Mouse (Mus musculus): Measurements from ENCODE around the gene Sco2.

Sco2 gene

DNA sequence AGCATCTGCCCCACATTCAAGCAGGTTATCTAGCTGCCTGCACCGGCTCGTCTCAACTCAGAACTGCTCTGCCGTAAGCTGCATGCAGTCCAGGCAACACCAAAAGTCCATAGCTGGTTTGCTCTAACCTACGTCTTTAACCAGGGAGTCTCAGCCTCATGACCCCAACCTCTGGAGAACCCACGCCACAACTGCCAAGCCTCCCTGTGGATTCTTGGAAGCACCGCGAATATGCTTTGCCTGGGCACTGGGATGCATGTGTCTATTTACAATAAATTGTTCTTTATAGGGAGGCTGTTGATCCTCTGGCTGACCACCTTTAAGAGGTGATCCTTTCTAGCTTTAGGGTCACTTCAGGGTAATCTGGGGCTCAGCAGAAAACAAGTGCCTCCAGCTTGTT lies 1.1 kb downstream of the Sco2 start:
- DNase-seq = peak in 1 of 2 experiments; percentile 44

DNA sequence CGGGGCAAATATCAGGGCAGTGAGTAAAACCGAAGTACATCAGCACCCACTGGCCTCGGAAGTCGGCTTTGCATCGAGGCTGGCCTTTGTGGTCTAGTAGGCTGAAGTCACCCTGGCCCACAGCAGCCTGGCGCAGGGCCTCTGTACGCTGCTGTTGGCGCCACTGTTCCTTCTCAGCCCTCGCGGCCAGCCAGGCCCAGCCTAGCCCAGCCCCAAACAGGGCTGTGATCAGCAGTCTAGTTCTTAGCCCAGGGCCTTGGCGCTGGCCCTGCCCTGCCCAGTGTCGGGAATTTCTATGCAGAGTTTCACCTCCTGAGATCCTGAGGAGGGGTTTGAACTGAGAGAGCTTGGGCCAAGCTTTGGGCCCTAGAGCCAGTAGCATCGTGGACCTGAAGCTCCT lies 1.6 kb downstream of the Sco2 start:
- no peak for DNase-seq

DNA sequence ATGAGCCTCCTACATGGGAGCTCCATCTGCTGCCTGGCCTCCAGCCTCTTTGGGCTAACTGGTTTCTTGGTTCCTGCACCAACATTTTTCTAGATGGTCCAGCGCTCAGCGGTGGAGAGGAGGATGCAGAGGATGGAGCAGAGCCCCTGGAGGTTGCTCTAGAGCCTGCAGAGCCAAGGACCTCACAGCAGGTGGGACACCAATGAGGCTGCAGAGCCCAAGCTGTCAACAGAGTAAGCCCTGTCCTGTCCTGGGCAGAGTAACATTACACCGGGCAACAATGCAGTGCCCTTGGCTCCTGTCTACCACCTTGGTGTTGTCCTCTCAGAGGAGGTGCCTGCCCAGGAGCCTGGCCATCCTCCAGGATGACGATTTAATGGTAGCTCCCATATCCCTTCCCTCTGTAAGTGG lies 8.5 kb downstream of the Sco2 start:
- DNase-seq = peak; percentile 92 to 93

DNA sequence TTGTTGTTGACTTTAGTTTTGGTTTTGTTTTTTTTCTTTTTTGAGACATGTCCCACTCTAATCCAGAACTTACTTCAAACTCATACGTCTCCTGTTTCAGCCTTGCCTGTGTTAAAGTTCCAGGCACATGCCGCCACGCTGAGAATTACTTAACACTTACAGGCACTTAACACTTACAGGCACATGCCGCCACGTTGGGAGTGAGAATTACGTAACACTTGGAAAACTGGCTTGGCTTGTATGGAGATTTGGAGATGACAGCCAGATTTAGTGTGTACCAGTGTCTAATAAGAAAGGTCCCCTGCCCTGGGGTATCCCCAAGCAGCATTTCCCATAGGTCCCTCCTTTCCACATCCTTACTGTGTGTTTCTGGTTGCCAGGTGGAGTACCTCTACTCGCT lies 10.6 kb downstream of the Sco2 start:
- no peak for DNase-seq

DNA sequence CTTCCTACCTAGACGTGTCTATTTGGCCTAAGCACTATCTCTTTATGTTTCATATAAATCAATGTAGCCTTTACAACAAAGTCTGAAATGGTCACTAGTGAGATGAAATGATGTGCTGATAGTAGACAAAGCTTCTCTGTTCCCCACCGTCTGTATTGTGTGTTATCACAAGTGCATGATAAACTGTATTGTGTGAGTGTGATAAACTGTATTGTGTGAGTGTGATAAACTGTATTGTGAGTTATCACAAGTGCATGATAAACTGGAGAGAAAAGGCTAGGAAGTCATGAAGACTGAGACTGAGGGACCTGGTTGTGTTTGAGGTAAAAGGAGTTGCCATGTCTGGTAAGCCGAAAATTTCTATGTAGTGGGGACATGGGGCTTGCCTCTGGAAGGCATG lies 14.9 kb downstream of the Sco2 start:
- DNase-seq = no peak

DNA sequence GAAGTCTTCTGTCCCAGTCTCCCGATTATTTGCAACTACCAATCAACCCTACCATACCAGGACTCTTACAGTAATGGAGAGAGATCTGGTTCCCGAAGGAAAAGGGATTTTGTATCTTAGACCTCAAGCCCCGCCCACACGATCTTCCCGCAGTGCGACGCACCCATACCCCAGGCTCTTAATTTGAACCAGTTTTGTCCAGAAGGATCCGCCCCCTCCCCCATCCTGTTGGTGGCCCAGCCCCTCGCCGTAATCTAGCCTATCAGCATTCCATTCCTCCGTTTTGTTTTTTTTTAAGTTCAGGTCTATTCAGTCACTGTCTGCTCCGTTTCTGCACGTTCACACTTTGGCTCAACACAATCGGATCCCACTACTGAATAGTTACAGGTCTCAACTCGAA lies 17.3 kb downstream of the Sco2 start:
- DNase-seq = peak; percentile 90

DNA sequence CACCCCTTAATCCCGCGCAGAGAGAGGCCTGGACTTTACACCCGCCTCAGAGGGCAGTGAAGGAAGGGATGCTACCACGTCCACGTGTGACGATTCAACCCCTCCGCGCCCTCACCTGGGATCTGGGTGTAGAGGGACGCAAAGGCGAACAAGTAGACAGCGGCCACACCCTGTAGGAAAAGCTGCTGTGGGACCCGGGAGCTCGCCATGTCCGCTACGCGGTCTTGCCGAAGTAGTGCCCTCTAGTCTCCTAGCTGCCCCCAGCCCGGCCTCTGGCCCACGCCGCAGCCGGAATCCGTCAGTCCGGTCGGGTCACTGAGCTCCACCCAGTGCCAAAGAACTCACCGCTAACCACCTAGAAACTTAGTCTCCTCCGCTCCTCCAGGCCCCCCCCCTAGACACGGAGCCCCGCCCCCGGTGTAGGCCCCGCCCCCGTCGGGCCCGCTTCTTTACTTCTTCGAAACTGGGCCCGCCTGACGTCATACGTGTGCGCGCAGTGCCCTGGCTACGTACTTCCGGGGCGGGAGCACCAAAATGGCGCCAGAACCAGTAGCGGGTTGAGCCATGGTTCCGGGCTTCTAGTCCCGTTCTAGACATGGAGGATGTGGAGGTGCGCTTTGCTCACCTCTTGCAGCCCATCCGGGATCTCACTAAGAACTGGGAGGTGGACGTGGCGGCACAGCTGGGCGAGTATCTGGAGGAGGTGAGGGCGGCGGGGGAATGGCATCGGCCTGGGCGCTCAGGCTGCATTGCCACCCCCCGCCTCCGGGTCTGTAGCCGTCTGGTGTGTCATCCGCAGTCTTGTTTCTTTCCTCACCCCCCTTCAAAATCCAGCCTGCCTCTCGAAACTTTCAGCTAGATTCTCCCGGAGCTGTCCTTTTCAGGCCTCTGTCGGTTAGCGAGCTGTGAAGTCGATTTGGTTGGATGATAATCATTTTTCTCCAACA lies 18.1 kb downstream of the Sco2 start, which contains the start of the genes Lmf2 and Ncaph2:
Gene Lmf2 (minus strand): TSS at position 419 of the 947 bp plus-strand sequence.
Gene Ncaph2 (plus strand): TSS at position 479 of the 947 bp plus-strand sequence.
- peak; percentile 98 for DNase-seq

DNA sequence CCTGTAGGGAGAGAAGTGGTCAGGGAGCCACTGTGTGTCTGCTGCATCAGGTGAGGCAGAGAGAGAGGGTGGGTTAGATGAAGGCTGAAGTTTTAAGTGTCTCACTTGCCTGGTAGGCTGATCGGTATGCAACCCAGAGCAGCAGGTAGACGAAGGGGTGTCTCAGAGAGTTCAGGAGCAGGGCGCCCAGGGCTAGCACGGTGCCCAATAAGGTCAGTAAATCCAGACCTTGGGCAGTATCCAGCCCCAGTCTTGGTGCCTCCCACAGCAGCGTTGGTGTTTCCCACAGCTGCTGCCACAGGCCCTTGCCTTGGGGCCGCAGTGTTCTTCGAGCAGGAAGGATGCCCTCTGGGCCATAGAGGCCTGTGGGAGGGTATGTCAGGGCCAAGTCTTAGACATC lies 19.2 kb downstream of the Sco2 start:
- no peak for DNase-seq

DNA sequence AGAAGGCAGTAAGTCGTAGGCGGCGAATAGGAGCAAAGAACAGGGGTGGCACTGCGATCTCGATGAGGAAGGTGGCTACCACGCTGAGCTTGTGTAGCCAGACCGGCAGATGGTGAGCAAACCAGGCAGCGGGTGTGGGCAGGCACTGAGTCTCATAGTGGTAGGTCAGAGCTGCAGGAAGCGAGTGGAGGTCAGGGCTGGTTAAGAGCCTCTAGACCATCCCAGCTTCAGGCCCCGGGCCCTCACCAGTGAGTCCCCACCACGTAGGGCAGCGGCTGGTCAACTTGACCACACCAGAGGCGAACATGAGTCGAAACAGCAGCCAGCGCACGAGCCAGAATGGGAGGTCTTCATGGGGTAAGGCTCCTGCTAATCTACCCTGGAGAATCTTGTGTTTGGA lies 19.8 kb downstream of the Sco2 start:
- no peak for DNase-seq

DNA sequence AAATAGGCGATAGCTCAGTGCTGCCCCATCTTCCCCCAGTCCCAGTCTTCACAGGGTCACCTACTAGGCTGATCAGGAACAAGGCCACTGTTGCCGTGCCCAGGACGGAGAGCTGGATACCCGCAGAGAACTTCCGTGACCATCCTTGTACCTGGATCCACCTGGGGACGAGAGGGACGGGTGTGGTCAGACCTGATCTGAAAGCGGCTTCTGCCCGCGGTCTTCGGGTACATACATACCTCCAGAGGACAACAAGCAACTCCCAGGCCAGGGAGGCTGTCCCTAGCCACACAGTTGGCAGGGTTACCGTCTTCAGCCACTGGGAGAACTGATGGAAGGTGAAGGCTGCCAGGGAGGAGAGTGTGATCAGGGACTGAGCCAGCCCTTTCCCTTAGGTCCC lies 20.9 kb downstream of the Sco2 start:
- no peak for DNase-seq

DNA sequence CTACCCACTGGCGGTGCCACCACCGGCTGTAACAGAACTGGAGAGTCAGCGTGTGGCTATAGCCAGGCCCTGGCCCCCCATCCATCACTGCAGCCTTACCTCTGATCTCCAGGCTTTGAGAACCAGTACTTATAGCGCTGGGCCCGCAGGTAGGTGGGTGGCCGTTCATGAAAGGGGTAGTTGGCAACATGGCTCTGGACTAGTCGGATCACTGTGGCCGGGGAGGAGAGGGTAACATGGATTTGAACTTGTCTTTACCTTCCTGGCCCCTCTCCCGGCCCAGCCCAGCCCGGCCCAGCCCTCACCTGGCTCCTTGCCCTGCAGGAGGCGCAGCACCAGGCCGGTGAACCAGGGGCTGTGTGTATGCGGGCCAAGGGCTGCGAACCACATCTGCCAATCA lies 21.6 kb downstream of the Sco2 start:
- DNase-seq = no peak

DNA sequence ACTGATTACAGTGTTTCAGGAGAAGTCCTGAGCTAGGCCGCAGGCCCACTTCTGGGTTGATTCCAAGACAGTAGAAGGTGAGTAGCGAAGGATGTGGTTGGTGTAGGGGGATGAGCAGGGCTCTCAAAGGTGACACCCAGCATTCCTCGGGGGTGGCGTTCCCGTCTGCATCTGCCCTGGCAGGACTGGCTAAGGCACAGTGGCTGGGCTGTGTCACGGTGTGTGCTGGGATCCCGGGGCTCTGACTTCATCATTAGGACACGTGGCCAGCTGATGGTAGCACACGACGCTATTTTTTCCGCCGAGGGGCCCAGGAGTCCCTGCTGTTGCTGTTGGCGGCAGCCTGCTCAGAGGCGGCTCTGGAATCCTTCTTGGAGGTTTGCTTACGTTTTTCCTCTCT lies 22.3 kb downstream of the Sco2 start:
- DNase-seq = no peak

DNA sequence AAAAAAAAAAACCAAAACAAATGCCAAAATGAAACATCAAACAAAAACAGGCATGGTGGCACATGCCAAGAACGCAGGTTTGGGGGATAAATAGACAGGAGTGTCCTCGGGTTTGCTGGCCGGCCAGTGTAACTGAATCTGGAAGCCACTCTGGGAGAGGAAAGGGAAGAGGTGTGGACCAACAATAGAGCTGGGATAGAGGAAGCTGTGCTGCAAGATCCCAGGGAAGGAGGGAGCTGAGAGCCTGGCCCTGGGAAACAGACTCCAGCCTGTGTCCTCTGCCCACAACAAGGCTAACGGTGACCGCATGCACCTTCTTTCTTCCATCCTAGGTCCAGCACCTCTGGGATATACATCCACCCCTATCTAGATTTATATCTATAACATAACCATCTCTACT lies 23.2 kb downstream of the Sco2 start:
- DNase-seq = no peak

DNA sequence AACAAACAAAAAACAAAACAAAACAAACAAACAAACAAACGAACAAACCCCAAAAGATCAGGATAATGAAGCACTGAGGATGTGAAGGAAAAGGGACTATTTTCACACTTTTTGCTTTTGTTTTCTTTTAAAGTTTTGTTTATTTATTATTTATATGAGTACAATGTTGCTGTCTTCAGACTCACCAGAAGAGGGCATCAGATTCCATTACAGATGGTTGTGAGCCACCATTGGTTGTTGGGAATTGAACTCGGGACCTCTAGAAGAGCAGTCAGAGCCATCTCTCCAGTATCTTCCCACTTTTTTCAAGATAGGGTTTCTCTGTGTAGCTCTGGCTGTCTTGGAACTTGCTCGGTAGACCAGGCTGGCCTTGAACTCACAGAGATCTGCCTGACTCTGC lies 30.3 kb downstream of the Sco2 start:
- DNase-seq = no peak

DNA sequence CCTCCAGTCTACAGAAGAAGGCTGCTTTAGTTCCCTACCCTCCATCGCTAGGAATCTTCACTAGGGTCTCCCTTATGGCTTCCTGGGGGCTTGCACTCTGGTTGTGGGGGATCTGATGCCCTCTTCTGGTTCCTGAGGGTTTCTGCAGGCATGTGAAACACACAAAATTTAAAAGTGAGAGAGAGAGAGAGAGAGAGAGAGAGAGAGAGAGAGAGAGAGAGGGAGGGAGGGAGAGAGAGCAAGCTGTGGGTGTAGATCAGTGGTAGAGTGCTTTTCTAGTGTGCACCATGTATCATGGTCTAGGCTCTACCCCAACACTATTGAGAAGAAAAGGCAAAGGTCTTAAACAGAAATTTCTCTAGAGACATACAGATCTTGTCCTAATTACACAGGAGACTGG lies 32.0 kb downstream of the Sco2 start:
- no peak for DNase-seq

DNA sequence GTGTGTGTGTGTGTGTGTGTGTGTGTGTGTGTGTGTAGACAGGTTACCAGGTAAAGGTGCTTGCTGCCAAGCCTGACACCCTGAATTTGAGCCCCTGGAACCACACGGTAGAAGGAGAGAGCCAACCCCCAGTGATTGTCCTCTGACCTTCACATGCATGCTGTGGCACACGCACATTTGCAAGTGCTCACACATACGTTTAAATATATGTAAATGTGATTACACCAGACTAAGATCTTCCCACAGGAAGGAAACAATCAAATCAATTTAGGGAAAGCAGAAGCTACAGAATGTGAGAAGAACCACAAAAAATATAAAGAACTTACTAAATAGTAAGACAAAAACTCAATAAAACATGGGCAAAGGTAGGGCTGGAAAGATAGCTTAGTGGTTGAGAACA lies 33.5 kb downstream of the Sco2 start:
- no peak for DNase-seq

DNA sequence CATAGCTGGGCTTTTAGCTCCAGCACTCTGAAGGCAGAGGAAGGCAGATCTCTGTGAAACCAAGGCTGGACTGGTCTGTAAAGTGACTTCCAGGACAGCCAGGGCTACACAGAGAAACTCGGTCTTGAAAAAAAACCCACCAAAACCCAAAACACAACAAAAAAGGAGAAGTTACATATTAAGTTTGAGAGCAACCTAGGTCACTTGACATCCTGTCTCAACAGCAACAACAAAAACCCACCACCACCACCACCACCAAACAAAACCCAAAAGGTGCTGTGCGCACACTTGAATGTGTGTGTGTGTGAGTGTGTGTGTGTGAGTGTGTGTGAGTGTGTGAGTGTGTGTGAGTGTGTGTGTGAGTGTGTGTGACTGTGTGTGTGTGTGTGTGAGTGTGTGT lies 34.0 kb downstream of the Sco2 start:
- DNase-seq = no peak

DNA sequence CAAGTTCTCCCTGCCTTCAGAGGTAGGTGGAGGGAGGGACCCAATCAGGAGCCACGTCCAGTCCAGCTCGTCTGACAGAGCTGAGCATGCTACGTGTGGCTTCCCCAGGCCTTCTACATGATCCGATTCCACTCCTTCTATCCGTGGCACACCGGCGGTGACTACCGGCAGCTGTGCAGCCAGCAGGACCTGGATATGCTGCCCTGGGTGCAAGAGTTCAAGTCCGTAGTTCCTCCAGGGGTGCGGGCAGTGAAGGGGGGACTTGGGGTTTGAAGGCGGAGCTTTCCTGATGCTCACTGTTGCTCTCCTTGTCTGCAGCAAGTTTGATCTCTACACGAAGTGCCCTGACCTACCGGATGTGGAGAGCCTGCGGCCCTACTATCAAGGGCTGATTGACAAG lies 37.2 kb downstream of the Sco2 start:
- no peak for DNase-seq

DNA sequence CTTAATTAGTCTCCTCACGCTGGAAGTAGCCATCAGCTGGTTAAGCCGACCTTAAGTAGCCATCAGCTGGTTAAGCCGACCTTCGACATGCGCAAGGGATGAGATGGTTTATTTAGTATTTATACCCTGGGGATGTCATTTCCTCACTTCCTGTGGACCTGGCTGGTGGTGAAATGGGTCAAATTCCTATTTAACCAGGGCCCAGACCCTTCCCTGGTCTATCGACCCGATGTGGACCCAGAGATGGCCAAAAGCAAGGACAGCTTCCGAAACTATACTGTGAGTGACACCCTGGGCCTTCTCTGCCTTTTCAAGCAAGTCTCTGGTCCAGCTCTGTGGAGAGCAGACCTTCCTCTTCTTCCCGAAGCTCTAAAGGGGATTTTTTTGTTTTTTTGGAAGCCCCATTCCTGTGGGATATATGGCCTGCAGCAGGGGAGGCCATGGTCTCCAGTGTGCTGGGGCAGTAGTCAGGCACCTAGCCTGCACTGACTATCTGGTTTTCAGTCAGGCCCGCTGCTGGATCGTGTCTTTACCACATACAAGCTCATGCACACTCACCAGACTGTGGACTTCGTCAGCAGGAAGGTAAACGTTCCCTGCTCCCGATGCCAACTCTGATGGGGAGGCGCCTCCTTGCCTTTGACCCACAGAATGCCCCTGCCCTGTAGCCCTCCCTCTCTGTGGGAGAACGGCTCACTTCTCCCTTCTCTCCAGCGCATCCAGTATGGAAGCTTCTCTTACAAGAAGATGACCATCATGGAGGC lies 38.7 kb downstream of the Sco2 start:
- no peak for DNase-seq

DNA sequence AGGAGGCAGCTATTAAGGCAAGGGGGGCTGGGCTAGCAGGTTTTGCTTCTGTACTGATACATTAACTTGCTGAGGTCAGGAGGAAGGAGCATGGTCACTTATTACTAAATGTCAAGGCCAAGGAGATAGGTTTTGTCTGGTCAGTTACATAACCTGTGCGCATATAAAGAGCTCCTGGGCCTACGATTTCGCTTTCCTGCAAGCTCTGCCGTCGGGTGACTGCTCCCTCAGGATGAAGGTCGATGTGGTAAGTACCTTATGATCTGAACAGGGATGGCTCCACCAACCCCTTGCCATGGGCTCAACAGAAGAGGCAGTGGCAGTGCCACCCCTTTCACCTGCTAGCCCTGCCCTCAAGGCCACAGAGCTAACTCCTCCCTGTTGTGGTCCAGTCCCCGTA lies 39.4 kb downstream of the Sco2 start, which contains the start of gene Miox:
Gene Miox (plus strand): TSS at position 128 of the 400 bp plus-strand sequence.
- no peak for DNase-seq

DNA sequence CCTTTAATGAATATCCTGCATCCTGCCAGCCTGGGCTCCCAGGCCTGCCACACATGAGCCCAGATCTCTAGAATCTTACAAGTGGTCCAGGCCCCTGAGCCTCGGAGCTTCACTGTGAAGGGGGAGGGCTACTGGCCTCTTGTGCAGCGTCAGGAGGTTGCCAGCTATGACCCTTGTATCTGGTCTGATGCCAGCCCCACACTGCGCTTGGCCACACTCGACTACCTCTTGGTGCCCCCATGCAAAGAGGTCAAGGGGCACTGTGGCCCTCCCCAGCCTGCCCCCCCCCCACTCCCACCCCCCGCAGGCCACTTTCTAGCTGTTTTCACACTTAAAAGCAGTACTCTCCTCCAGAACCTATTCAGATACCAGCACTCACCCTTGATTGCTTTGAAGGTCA lies 47.2 kb downstream of the Sco2 start:
- no peak for DNase-seq

DNA sequence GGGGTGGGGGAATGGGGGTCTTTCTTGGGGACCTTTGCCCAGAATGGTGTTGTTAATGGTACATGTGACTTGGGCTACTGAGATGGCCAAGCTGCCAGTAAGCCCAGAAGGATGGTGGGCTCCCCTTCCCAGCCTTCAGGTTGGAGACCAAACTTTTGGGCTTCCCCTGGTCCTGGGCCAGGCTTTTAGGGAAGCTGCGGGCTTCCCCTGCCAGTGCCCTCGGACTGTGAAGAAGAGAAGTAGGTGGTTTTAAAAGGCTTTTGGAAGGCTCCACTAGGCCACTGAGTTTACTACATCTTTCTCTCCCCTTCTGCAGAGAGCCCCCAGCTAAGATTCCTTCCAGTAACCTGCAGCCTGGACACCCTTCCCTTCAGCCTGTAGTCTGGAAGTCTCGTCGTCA lies 50.0 kb downstream of the Sco2 start:
- no peak for DNase-seq

DNA sequence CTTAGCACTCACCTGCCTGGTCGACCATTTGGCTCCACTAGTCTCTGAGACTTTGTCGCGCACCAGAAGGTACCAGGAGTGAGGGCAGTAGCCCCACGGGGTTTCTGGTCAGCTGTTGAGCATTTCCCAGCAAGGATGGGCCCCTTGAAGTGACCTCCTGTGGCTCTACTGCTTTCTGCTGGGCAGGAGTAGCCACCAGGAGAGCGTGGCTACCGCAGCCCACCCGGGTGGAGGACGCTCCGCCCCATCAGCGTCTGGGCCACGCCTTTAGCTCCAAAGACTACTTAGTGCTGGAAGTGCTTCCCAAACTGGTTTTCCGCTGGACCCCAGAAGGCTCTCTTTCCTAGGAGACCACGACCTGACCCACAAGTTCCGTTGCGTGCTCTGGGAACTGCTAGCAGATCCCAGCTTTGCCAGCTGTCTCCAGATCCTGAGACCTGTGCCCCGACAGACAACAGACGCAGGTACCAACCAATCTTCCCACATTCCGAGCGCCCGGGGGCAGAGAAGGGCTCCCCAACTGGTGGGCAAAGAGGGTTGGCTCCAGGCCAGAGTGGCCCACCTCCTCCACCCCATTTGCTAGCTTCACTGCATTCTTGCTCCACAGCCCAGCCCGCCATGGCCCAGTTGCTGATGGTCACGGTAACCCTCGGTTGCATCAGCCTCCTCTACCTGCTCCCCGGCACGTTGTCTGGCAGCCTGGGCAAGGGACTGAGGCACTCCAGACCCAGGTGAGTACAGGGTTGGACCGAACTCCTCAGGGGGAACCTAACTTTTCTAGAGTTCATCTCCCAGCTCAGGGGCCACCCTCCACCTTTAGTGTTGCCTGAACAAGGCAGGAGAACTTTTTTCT lies 50.8 kb downstream of the Sco2 start, which contains the start of gene Adm2:
Gene Adm2 (plus strand): TSS at position 51 of the 853 bp plus-strand sequence.
- peak in 1 of 2 experiments; percentile 25 for DNase-seq
